Mouse (Mus musculus) effector memory CD4-positive, alpha-beta T cell, adult 7 months (primary cell): ENCODE data around the gene Olfr330. TPM values are rescaled to one million over a fixed set of nuclear protein-coding genes. Genes with fewer than 3 reads are reported as not detected.

ENCODE experiments used
- polyA plus RNA-seq: library from polyadenylated mRNA; unstranded; fragments of 100-300 nt; shearing (Covaris generic); gene quantifications from one replicate; pipeline ENCODE4 v1.2.1, GENCODE M21; 2017

Gene Olfr330
- polyA plus RNA-seq: 0.99 TPM

GRCm38 (mm10) chr11:58534736-58535135 is at the start of gene Olfr330:
Olfr330 (minus strand) TSS chr11:58534836.

DNA sequence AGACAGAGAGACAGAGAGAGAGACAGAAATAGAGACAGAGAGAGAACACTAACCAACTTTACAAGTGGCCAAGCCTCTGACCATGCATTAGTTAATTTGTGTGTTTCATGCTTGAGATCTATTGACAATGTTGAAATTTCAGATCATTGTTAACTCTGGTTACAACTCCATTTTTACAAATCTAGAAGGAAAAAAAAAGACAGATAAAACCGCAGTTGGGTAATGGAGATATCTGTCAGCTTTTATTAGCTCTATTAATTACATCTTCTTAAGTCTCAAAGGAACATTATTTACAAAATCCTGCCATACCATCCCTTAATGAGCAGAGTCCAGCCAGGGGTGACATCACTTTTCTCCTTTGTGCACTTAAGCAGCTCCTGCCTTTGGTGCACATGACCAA is 42.8 kb upstream of the Olfr330 start, which contains the start of gene Olfr325:
Gene Olfr325 (plus strand): TSS at position 301 of the 400 bp plus-strand sequence.

GRCm38 (mm10) chr11:58570405-58570804 is 35.8 kb upstream of the Olfr330 start, which contains the start of gene Olfr224:
Olfr224 (minus strand) TSS chr11:58570553.

GRCm38 (mm10) chr11:58555536-58555935 is 20.9 kb upstream of the Olfr330 start, which contains the start of gene Olfr328:
Olfr328 (minus strand) TSS chr11:58555636.

GRCm38 (mm10) chr11:58546322-58546721 is 11.7 kb upstream of the Olfr330 start, which contains the start of gene Olfr329-ps:
Olfr329-ps (minus strand) TSS chr11:58546422.

GRCm38 (mm10) chr11:58502472-58502871 is 32.2 kb downstream of the Olfr330 start, which contains the start of gene Olfr331:
Olfr331 (minus strand) TSS chr11:58502572.

DNA sequence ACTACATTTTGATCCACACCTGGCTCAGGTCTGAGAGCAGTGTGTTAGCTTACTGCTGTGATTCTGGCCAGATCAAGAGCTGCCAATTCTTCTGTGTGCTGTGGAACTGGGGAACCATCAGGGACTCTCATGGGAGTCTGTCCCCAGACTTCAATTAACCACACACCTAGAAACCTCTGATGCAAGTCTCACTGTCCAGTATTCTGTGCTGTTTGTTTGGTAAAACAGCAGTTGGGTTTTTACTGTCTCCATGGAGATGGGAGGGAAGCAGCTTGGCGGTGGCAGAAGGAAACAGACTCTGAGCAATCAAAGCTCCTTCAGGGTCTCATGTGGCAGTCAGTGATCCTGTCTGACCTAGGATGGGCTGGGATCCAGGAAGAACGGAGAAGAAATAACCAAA is 42.2 kb downstream of the Olfr330 start, which contains the start of gene Olfr332:
Gene Olfr332 (minus strand): TSS at position 101 of the 400 bp plus-strand sequence.

Other genes with a start within 250 kb of the Olfr330 start
- gene Zfp692, start 227.8 kb downstream of the Olfr330 start, polyA plus RNA-seq: 39.8 TPM
- gene Zfp672, start 204.5 kb downstream of the Olfr330 start, polyA plus RNA-seq: 39.7 TPM
- 12.9 TPM for gene Sh3bp5l, start 204.1 kb downstream of the Olfr330 start, polyA plus RNA-seq
- gene Lypd8, start 155.8 kb downstream of the Olfr330 start, polyA plus RNA-seq: 0.59 TPM
- gene 1810065E05Rik, start 113.7 kb downstream of the Olfr330 start, polyA plus RNA-seq: not detected
- 0.84 TPM for gene Gm12253, start 102.3 kb downstream of the Olfr330 start, polyA plus RNA-seq
- gene Lypd9, start 81.9 kb downstream of the Olfr330 start, polyA plus RNA-seq: not detected
- gene Olfr30, start 72.6 kb downstream of the Olfr330 start, polyA plus RNA-seq: not detected
- gene Olfr332, start 42.3 kb downstream of the Olfr330 start, polyA plus RNA-seq: not detected
- gene Olfr331, start 32.3 kb downstream of the Olfr330 start, polyA plus RNA-seq: not detected
- gene Olfr329-ps, start 11.6 kb upstream of the Olfr330 start, polyA plus RNA-seq: not detected
- gene Olfr328, start 20.8 kb upstream of the Olfr330 start, polyA plus RNA-seq: 0.18 TPM
- gene Olfr224, start 35.7 kb upstream of the Olfr330 start, polyA plus RNA-seq: 0.37 TPM
- gene Olfr325, start 42.9 kb upstream of the Olfr330 start, polyA plus RNA-seq: not detected
- gene Olfr324, start 60.3 kb upstream of the Olfr330 start, polyA plus RNA-seq: not detected
- not detected for gene 2210407C18Rik, start 81.2 kb upstream of the Olfr330 start, polyA plus RNA-seq
- not detected for gene Olfr323, start 95.7 kb upstream of the Olfr330 start, polyA plus RNA-seq
- not detected for gene Trim58, start 105.6 kb upstream of the Olfr330 start, polyA plus RNA-seq
- not detected for gene Olfr322, start 123.9 kb upstream of the Olfr330 start, polyA plus RNA-seq
- not detected for gene Olfr320, start 146.3 kb upstream of the Olfr330 start, polyA plus RNA-seq
- gene Olfr319, start 164.3 kb upstream of the Olfr330 start, polyA plus RNA-seq: not detected
- 0.18 TPM for gene Olfr318, start 189.2 kb upstream of the Olfr330 start, polyA plus RNA-seq
- gene Olfr317, start 204.4 kb upstream of the Olfr330 start, polyA plus RNA-seq: not detected
- 0.16 TPM for gene Olfr316, start 217.9 kb upstream of the Olfr330 start, polyA plus RNA-seq
- gene Olfr315, start 238.4 kb upstream of the Olfr330 start, polyA plus RNA-seq: not detected
- gene Olfr314, start 248.1 kb upstream of the Olfr330 start, polyA plus RNA-seq: 0.28 TPM